Mouse (Mus musculus): Measurements from ENCODE around the gene Kcnq5.
"Not testable (repeated sequence)": the region's sequence is repeated elsewhere in the genome, so short reads cannot be mapped to it uniquely, and the experiment has no call there.

Gene Kcnq5

DNA sequence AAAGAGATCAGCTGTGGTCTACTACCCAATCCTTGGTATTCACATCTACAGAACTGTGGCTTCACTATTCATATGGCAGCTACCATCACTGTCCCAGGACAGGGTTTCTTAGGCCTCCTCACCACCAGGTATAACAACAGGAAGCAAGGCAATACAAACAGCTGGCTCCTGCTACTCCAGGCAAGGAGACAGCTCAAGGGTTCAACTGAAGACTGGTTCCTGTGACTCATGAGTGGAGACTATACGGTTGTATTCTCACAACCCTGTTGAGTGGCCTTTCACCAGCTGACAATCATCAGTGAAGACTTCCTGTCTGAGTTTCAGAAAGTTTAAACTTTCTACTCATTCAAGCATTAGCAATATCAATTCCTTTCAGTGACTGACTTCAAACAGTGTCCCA lies 327.7 kb downstream of the Kcnq5 start:
- DNase-seq: no peak

DNA sequence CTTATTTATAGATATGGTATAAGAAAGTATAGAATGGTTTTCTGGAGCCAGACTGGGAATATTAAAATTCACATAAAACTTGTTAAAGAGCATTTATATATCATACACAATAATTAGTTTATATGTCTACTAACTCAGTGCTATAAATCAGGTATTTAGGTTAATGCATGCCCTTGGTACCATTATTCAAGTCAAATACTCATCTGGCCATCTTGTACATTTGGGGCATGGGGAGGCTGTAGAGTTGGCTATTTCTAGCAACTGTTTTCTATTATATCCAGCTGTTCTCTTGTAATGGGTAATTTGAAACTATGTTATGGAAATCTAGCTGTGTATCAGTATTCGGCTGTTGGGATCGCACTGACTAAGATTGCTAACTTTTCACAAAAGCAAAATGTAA lies 339.3 kb downstream of the Kcnq5 start:
- no peak for DNase-seq

DNA sequence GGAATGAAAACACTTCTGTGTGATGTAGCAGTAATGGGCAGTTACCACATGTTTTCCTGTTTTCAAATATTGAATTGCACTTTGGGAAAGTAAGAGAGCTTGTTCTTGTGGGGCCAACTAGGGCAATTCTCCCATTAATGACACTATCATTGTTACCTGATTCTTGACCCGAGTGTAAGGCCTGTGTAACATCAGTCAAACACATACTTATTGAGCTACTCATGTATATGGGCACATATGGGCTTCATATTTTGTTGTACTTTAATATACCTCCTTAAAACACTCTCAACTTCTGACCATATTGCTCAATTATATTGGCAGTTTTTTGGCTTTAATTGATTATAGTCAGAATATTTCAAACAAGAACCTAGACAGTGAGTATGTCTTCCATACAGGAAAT lies 339.7 kb downstream of the Kcnq5 start:
- DNase-seq: no peak

DNA sequence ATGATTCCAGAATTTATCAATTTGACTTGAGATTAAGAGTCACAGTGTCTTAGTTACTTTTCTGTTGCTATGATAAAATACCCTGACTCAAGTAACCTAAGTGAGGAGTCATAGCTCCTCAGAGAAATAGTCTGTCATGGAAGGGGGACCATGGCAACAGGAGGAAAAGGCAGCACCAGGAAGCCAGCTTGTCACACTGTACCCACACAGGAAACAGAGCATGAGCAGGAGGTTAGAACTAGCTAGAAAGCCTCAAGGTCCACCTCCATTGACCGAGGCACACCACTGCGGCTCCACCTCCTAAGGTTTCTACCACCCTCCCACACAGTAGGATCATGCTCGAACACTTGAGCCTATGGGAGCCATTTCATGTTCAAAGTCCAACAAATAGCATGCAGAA lies 343.0 kb downstream of the Kcnq5 start:
- DNase-seq: no peak

DNA sequence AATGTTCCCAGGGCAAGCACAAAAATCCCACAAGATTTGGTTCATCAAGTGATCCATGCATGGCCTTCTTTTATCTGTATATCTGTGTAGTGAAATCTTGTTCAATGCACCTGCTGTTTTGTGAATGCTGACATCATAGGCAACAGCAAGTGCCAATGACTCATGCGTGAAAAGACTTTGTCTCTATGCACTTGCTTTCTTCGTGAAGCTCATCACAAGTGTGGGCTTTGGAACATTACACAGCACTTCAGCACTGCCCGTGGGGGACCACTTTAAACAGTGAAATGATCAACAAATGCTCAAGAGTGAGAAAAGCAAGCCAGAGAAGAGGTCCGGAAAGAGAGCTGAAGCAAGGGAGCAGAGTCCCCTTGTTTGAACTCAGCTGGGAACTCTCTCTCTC lies 345.1 kb downstream of the Kcnq5 start:
- no peak for DNase-seq

DNA sequence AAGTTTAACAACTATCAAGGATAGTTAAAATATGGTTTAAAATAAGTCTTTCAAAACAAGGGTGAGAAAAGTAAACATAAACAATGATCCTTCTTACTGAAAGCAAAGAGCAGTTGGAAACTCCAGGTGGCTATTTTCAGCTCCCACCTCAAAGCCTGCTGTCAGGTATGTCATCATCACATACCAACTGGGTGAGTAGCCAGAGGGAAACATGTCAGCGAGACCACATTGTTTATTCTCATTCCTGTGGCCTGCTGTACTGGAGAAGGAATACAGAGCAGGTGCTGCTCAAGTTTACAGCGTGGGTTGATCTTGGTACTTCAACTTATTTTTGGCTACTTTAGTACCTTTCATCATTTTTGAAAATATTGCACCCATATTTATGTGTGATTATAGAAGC lies 347.8 kb downstream of the Kcnq5 start:
- DNase-seq: no peak

DNA sequence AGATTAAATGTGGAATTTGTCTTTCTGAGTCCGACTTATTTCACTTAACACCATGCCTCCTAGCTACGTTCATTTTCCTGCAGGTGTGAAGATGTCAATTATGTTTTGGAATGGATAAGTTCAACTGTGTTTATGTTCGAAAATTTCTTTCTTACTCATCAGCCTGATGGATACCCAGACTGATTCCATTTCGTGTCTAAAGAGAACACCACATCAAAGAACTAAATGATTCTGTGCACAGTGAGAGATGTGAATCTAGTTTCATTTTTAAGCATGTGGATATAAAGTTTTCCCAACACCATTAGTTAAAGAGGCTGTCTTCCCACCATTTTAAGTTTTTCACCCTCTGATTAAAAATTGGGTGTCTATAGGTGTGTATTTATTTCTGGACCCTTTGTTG lies 357.7 kb downstream of the Kcnq5 start:
- no peak for DNase-seq

DNA sequence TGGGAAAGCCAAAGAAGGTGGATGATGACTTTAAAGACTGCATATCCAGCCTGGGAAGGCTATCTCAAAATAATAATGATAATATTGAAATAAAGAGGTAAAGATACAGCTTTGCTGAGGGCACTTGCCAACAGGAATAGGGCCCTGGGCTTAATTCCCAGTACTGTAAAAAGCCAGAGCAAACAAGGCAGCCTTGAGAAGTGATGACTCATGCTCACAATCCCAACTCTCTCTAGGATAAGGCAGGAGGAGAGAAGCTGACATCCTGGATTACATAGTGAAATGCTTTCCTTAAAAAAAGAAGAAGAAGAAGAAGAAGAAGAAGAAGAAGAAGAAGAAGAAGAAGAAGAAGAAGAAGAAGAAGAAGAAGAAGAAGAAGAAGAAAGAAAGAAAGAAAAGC lies 359.2 kb downstream of the Kcnq5 start:
- DNase-seq: no peak

DNA sequence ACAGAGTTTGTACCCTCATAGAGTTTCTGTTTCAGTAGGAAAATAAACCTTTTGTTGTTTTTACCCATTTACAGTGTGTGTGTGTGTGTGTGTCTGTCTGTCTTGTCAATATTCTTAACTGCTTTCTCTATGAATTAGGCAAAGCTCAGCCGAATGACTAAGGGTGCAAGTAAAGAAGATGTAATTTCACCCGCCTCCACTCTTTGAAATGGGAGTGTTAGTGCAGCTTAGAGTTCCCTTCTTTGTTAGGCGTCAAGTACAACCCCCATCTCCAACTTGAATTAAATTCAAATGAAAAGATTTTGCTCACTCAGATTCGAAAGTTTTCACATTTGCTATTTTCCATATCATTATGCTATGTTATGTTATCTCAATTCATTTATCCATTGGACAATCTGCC lies 361.1 kb downstream of the Kcnq5 start:
- DNase-seq: no peak

DNA sequence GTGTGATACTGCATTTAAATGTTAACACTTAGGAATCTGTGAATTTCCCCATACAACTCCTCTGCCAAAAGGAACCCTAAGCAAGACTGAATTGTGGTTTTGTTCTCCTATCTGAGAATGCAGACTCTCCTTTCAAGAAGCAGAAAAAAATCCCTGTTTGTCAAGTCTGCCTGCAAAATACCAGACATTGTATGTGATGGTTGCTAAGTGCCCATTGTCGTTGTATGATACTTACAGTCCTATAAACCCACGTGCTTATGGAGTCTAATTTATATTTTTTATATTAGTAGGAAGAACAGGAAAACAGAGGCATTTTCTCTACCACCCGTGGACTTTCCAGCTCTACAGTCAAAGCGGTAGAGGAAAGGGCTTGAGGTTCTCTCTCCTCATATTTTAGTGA lies 367.9 kb downstream of the Kcnq5 start:
- DNase-seq: no peak

DNA sequence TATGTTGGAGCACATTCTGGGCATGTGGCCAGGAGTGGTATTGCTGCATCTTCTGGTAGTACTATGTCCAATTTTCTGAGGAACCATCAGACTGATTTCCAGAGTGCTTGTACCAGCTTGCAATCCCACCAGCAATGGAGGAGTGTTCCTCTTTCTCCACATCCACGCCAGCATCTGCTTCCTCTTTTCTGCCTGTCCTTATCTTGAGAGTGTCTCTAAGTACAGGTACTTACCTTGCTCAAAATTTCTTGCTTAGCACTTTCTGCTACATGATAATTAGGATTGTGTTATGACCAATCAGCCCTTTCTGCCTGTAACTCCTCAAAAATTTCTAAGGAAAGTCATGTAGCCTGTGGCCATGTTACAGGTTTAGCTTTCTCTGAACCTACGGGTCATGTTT lies 394.3 kb downstream of the Kcnq5 start:
- DNase-seq: not testable (repeated sequence)

DNA sequence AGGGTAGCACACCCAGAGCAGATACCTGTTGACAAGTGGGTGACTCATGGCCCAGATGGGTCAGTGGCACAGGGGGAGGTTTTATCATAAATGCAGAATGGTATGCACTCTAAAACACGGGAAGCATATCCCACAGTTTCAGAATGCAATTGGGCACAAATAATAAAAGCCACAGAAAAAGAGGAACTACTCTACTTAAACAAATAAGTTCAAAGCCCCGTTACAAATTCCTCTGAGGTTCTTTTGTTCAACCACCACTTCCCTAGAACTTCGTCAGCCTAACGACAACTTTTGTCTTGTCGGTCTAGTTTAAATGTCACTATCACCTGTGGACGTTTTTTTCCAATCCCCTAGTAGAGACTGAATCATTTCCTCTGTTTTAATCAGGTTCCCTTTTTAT lies 407.1 kb downstream of the Kcnq5 start:
- DNase-seq: no peak

DNA sequence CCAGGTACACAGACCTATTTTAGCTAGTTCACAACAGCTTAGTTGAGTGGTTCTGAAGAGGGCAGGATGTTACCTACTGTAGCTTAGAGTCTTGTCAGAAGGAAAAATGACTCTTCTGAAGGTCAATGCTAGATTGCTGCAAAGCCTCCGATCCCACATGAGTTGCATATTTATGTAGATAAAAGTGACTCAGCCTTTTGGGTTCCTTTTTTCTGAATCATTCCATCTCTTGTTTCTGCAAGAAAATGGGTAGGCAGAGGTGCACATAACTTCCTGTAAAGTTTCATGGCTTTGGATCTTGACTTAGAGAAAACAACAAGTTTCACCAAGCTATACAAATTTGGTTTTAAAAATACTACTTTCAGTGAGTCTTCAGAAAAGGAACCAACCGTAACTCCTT lies 409.0 kb downstream of the Kcnq5 start:
- no peak for DNase-seq

DNA sequence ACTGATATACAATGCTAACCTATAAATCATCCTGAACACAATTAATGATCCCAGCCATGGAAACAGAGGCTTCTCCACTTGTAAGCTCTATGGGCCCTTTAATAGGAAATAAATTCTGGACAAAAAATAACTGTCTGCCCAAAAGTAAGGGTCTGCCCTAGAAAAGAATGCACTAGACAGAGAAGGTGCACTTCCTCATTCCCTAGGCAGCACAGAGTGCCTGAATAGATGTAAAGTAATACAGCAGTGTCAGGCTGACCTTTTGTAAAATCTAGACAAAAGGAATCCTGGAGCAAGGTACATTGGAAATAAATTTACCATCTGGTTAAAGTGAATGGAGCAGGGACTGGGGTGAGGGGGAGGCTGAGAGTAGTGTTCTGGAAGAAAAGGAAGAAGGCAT lies 417.8 kb downstream of the Kcnq5 start:
- no peak for DNase-seq

DNA sequence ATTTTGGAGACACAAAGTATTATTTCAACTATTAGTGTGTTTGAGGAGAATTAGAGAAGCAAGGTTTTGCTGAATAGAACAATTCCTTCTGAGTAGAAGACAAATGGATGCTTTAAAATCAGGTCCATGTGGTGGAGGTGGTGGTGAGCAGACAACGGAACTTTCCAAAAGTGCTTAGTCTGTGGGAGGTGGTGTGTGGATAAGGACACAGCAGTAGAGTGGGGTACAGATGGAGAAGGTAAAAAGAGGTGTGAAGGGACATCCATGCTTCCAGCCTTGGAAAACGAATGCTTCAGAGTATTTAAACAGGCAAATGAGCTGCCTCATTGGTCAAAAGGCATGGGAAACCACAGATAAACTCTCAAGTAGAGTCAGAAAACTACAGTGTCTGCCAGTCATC lies 422.3 kb downstream of the Kcnq5 start:
- DNase-seq: no peak

DNA sequence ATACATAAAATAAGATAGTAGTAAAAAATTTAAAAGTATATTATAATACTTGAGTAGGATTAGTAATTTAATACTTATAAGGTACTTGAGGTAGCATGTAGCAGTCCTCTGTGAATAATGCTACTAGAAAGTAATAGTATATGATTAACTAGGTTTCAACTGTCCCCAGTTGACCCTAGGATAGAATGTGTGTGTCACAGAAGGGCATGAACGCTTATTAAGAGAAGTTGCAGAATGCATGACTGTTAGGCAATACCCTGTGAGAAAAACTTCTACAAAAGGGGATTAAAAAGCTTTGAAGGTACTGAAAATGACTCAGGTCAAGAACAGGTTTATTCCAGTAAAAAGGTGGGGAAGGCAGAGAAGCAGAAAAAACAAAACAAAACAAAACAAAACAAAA lies 430.9 kb downstream of the Kcnq5 start:
- peak in 1 of 2 experiments; percentile 33 for DNase-seq

DNA sequence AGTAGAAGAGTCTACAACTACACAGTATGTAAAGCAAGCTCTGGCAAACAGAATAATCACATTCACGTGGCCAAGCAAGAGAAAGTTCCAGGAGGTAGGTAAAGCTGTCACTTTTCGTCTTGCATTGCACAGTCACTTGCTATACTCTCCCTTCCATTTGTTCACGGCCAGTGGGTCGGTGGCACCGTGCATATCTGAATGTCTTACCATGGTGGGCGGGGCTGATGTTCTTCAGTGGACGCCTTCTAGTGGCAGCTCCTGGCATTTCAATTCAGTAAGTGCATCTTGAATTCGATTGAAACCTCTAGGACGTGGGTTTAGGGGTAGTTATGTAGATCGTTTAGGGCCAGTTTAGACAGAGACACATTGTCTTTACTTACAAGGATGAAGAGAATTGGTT lies 439.7 kb downstream of the Kcnq5 start:
- no peak for DNase-seq

DNA sequence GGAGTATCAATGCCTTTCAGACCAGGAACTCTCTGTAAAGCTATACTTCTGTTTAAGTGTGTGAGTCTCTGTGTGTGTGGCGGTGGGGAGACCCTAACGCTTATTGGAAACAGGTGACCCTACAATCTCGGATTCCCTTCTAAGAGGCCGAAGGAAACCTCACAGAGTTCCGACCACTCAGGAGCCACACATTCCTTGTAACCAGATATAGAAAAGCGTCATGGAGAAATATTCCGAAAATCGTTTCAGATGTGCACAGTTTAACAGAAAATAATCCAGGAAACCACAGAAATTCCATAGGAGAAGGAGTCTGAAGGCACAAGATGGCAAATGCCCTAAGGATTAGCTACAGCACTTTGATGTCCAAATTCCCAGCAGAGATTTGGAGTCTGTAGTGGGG lies 440.3 kb downstream of the Kcnq5 start:
- no peak for DNase-seq

DNA sequence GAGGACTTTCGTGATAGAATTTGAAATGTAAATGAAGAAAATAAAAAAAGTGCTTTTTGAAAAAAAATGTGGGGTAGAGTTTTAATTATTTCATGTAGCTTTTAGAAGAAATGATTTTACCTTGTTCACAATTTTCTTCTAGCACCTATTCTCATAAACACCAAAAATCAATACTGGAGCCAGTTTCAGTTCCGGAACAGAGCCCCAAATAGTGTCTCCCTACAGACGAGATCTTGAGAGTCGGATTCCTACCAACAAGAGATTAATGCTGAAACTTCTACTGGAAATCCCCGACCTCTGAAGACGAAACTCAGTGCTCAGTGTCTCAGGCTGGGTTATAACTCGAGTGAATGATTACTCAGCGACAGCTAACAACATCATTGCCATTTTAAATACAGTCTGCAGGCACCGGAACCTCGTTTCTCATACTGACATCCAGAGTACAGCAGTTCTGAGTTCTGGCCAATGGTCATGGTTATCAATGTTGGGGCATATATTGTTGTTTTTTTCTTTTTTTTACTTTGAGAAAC lies 441.6 kb downstream of the Kcnq5 start:
- no peak for DNase-seq

DNA sequence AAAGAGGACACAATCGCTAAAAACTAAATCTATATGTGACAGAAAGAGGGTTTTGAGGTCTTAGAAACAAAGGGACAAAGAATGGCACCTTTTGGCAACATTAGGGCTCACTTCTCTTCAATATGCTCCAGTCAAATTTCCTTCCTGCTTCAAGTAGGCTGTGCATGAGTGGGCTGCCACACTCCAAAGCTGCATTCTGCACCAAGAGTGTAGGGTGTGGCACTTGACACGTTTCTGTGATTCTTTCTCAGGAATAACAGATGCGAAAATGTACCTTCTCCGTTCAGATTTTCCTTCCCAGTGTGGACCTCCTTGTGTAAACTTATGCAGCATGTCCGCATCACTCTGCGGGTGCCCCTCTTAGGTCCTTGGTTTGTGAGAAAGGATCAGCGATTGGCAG lies 455.1 kb downstream of the Kcnq5 start:
- DNase-seq: no peak

DNA sequence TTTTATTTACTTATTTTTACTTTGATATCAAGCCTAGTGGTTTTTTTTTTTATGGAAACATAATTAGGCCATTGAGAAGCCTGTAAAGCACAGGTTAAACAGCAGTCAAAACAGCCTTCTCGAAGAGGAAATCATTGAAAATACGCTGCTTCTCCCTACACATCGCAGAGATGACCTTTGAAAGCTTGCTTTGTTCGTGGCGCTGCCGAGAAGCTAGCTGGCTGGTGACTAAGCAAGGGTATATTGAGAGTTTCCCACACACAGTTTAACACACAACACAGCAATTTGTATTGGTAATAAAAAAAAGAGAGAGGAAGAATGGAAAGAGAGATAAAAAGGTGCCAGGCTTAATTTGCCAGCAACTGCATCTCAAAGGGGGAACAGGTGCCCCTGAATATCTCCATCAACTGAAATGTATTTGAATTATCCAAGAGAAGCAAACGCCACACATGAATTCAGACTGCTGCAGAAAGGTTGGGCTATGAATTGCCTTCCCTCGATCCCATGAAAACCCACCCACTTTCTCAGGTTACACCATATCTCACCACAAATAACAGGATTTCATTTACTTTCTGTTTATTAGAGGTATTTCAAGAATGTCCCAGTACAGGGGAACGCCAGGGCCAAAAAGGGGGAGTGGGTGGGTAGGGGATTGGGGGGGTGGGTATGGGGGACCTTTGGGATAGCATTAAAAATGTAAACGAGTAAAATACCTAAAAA lies 461.8 kb downstream of the Kcnq5 start:
- DNase-seq: no peak

DNA sequence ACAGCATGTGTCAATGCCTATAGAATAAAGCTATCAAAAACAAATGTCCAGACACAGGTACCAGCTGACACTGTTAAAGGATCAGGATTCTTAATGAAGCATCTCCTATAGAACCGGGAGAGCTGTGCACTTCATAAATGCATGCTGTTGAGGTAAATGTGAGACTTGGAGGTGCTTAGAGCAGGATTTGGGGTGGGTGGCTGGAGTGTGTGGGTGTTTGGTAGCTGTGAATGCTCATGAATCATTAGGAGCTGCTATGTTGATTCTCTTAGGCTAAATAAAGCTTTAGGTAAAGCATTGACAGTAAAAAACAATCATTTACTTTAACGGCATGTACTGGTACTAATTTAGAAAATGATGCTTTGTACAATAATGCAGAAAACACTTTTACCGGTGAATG lies 465.4 kb downstream of the Kcnq5 start:
- DNase-seq: no peak

DNA sequence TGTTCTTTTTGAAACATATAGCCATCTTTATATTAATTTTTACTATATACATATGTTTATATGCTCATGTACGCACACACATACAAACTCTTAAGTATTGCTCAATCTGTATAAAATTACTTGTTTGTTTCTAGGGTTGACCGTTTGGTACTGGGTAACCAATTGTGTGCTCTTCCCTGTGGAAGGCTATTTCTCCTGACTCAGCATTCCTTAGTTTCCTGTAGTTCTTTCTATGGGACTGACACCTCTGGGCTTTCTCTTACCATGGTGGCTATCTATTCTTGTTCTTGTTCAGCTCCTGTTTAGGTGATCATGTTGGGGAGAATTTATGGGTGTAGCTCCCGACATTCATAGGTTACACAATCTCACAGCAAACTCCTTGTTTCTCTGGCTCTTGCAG lies 473.1 kb downstream of the Kcnq5 start:
- DNase-seq: no peak

DNA sequence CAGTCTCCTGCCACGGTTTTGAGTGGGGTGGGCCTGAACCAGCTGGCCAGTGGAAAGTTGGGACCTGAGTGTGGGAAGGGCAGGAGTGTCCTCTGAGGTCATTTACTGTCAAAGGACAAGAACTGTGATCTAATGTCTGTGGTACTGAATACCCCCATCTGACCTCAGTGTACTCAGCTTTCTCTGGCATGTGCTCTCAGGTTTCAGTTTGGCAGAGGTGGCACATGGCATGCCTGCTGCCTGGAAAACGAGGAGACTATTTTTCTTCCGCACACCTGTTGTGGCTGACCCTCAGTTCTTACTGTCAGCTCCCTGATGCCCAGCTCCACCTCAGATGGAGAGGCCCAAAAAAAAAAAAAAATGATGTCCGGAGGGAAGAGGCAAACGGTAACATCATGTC lies 475.5 kb downstream of the Kcnq5 start:
- no peak for DNase-seq

DNA sequence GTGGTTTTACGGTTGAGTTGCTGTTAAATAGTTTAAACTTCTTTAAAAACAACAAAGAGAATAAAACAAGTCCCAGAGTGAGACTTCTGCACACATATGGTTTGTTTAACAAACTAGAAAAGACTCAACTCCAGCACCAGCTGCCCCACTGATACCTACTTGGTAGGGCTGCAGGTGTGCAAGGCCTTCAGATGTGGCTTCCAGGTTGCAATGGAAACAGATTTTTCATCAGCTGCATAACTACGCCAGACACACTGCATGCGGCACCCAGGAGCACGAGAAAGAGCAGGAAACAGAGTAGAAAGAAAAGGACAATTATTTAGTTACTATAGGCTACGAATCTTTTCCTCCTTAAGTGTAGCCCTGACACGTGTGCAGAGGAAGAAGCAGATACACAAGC lies 492.4 kb downstream of the Kcnq5 start:
- DNase-seq: no peak

Measured in kidney, adult 8-10 months (tissue).